Mouse (Mus musculus) cortical plate, adult 2 months (tissue): ENCODE measurements around the gene 0610009B22Rik. TPM values are rescaled to one million over a fixed set of nuclear protein-coding genes. Genes with fewer than 3 reads are reported as not detected.
A peak's percentile ranks its signal among the peaks of the same experiment; 100 is the strongest.
"Not testable (repeated sequence)": the region's sequence is repeated elsewhere in the genome, so short reads cannot be mapped to it uniquely, and the experiment has no call there.

ENCODE experiments used
- H3K27ac ChIP-seq: fragments of 200-500 bp; 2 replicates; pipeline ENCODE4 v1.5.1; 2012; ENCODE audit warnings: low read length, control low read depth, inconsistent platforms; ENCODE audit not compliant: insufficient read depth
- H3K4me1 ChIP-seq: fragments of 200-500 bp; 2 replicates; pipeline ENCODE4 v1.6.1; 2011; ENCODE audit warnings: low read length; ENCODE audit not compliant: control insufficient read depth, insufficient read depth
- H3K4me3 ChIP-seq: fragments of 200-500 bp; 2 replicates; pipeline ENCODE4 v1.5.1; 2011; ENCODE audit warnings: mild to moderate bottlenecking, low read length, control low read depth; ENCODE audit not compliant: insufficient read depth
- CTCF ChIP-seq: fragments of 200-500 bp; IDR thresholded peaks from 2 replicates; pipeline ENCODE4 v1.5.1; 2011; ENCODE audit warnings: mild to moderate bottlenecking, control low read depth, low read length; ENCODE audit not compliant: insufficient read depth; ENCODE audit errors: extremely low read depth
- POLR2A ChIP-seq: fragments of 200-500 bp; IDR thresholded peaks from 2 replicates; pipeline ENCODE4 v1.6.1; 2011; ENCODE audit warnings: mild to moderate bottlenecking, low read length, control low read depth; ENCODE audit not compliant: insufficient read depth; ENCODE audit errors: extremely low read depth
- polyA plus RNA-seq: library from polyadenylated mRNA; depleted of rRNA; stranded (reverse); fragments of >200 nt; gene quantifications from 2 replicates; pipeline ENCODE4 v1.2.3, GENCODE M21; 2012

Gene 0610009B22Rik
- polyA plus RNA-seq, 1 experiment = 41.1 TPM

GRCm38 (mm10) chr11:51689343-51689742 is 669 bp upstream of the 0610009B22Rik start:
- TF ChIP-seq CTCF = no peak
- TF ChIP-seq POLR2A = no peak
- peak overlapping the region; percentile 77 for H3K4me3 ChIP-seq
- H3K4me1 ChIP-seq = peaks cover 2% of the 10 kb centered on the region; the same call in 1 of the 2 replicates
- H3K27ac ChIP-seq = 0 out of 2 replicates have a peak overlapping the region, but pooled peaks have one; percentile 24

GRCm38 (mm10) chr11:51681976-51682374 is 6.7 kb downstream of the 0610009B22Rik start:
- no peaks in the 10 kb centered on the region for H3K4me1 ChIP-seq
- H3K4me3 ChIP-seq = no peak overlapping the region
- TF ChIP-seq CTCF (no peak), POLR2A (no peak)
- no peak overlapping the region for H3K27ac ChIP-seq

- H3K4me1 ChIP-seq = no peaks in the 10 kb centered on the region
- TF ChIP-seq POLR2A = no peak
- TF ChIP-seq CTCF = peak; percentile 97
- no peak overlapping the region for H3K27ac ChIP-seq
- no peak overlapping the region for H3K4me3 ChIP-seq
Measured at GRCm38 (mm10) chr11:51681324-51681975, 7.2 kb downstream of the 0610009B22Rik start.

GRCm38 (mm10) chr11:51679466-51679865 is 9.2 kb downstream of the 0610009B22Rik start:
- Histone ChIP-seq H3K4me1 (no peaks in the 10 kb centered on the region), H3K4me3 (no peak overlapping the region)
- TF ChIP-seq POLR2A = no peak
- no peak for TF ChIP-seq CTCF

GRCm38 (mm10) chr11:51677737-51678418 is 10.8 kb downstream of the 0610009B22Rik start:
- TF ChIP-seq CTCF = no peak
- TF ChIP-seq POLR2A = no peak
- H3K4me3 ChIP-seq = no peak overlapping the region
- no peak overlapping the region for H3K27ac ChIP-seq

More at GRCm38 (mm10) chr11:51679466-51679865, 9.2 kb downstream of the 0610009B22Rik start:
- no peak overlapping the region for H3K27ac ChIP-seq

GRCm38 (mm10) chr11:51675386-51675785 is 13.3 kb downstream of the 0610009B22Rik start:
- Histone ChIP-seq H3K27ac (no peak overlapping the region), H3K4me3 (no peak overlapping the region), H3K4me1 (no peaks in the 10 kb centered on the region)
- TF ChIP-seq POLR2A (no peak), CTCF (no peak)

More at GRCm38 (mm10) chr11:51677737-51678418, 10.8 kb downstream of the 0610009B22Rik start:
- no peaks in the 10 kb centered on the region for H3K4me1 ChIP-seq

GRCm38 (mm10) chr11:51673291-51673690 is 15.4 kb downstream of the 0610009B22Rik start:
- no peak for TF ChIP-seq POLR2A
- TF ChIP-seq CTCF = no peak
- Histone ChIP-seq H3K4me1 (no peaks in the 10 kb centered on the region), H3K27ac (no peak overlapping the region), H3K4me3 (no peak overlapping the region)

GRCm38 (mm10) chr11:51671376-51671775 is 17.3 kb downstream of the 0610009B22Rik start:
- Histone ChIP-seq H3K4me3 (no peak overlapping the region), H3K4me1 (no peaks in the 10 kb centered on the region), H3K27ac (no peak overlapping the region)
- TF ChIP-seq POLR2A (no peak), CTCF (no peak)

- Histone ChIP-seq H3K4me3 (no peak overlapping the region), H3K4me1 (no peaks in the 10 kb centered on the region), H3K27ac (no peak overlapping the region)
- TF ChIP-seq CTCF (no peak), POLR2A (no peak)
Measured at GRCm38 (mm10) chr11:51670846-51671245, 17.8 kb downstream of the 0610009B22Rik start.

GRCm38 (mm10) chr11:51664747-51665146 is 23.9 kb downstream of the 0610009B22Rik start:
- not testable (repeated sequence) for H3K4me3 ChIP-seq, H3K27ac ChIP-seq

More at GRCm38 (mm10) chr11:51664747-51665146, 23.9 kb downstream of the 0610009B22Rik start:
- H3K4me1 ChIP-seq = not testable (repeated sequence)
